Mouse (Mus musculus) adrenal gland, postnatal 4 days (tissue): ENCODE results near the gene Izumo1. TPM values are rescaled to one million over a fixed set of nuclear protein-coding genes. Genes with fewer than 3 reads are reported as not detected.
A peak's percentile ranks its signal among the peaks of the same experiment; 100 is the strongest.

Experiments
- DNase-seq, 2 experiments: peaks; one replicate each; pipeline ENCODE4 v3.0.0; 2021 to 2022; ENCODE audit warnings: low spot score in 2 of 2, mixed read lengths in 2 of 2
- long read RNA-seq, 2 experiments: library from polyadenylated mRNA; stranded (forward); transcript quantifications; one replicate each; pipeline ENCODE4 v2.0.0; 2021
- total RNA-seq, 2 experiments: library from RNA; stranded (reverse); gene quantifications; 2 replicates each; pipeline ENCODE4 v1.2.3; 2021

Gene Izumo1
- total RNA-seq, result 1 to 10 TPM in 1 of 2 experiments, under 1 TPM in 1; 0.54 to 1.1 TPM
- long read RNA-seq, experiment 1, result 0 reads
- long read RNA-seq, experiment 2, partial matches to known transcripts, result 0 of 1 reads
- long read RNA-seq, experiment 2, other reads (novel, unspliced or antisense), result 0 of 1 reads

DNA sequence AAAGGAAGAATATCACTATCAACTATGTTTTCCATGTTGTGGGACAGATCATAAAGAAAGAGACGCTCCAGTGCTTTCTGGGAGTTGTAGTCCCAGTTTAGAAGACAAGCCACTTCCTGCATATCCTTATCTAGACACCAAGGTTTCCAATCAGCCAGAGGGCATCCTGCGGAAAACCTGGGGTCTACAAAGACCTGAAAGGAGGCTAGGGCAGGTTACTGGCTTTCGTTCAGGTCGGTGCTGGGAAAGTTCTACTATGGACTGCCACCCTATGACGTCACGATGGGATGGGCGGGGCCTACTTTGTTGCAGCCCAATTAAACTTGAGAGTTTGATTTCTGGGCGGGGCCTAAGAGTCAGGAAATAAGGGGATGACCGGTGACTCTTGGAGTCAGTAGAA is at the start of gene Izumo1:
TSS of gene Izumo1 (plus strand) at position 369 of the 400 bp plus-strand sequence.
- no peak for DNase-seq

DNA sequence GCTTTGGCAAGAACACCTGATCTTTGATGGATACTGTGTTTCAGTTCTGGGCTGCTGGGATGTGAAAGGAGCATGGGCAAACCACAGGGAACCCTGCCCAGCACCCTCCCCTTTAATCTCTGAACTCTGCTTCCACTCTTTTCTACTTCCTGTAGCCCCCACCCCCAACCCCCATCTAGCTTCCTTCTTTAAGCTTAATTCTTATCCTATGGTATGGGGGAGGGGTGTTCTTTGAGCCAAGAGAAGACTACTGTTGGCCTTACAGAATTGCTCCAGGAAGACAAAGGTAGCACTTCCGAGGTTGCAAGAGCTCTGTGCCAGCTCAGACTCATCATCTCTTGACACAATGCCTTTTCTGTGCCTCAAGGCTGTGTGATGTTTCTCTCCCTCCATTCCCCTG is 49.6 kb upstream of the Izumo1 start:
- DNase-seq, result no peak

DNA sequence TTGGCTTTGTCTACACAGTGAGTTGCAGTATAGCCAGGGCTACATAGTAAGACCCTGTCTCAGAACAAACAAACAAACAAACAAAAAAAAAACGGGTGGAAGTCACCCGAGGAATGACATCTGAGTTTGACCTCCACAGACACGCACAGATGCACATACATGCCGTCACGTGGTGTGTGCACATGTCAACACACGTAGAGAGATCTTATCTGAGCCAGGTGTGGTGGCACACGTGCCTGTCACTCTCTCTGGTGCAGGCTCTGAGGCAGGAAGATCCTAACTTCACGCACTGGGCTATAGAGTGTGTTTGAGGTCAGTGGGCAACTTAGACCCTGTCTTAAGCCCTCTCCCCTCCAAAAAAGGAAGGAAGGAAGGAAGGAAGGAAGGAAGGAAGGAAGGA is 47.7 kb upstream of the Izumo1 start:
- no peak for DNase-seq

DNA sequence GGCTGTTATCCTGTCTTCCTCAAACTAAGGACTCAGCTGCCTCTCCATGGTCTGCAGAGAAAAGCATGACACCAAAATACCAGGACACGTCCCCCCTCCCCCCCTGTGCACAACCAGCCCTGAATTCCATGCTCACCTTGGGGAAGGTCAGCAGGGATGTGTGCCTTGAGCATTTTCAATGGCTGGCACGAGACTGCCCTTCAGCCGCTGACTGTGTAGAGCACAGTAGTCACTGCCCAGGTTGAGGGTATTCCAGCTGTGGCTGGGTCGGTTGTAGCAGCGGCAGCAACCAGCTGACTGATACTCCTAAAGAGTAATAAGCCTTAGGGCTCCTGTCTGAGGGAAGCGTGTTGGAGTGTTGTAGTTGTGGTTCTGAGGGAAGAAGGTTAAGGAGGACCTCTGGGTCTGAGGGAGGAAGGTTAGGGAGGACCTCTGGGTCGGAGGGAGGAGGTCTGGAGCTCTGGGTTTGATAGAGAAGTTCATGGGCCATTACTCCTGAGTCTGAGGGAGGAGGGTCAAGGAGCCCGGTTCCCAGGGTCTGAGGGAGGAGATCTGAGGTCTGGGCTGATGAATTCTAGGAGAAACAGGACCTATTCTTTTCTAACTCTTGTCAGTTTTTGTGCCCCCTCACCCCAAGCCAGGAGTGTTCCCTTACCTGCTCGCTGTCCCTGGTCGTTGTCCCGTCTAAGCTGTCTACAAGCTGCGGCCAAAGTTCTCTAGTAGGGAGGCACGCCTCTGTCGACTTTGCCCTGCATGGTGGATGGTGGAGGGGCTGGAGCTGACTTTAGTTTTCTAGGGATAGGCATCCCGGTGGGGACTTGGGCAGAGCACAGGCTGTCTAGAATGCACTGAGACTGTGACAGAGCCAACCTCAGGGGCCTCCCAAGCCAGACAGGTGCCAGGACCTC is 46.9 kb upstream of the Izumo1 start:
- no peak for DNase-seq

DNA sequence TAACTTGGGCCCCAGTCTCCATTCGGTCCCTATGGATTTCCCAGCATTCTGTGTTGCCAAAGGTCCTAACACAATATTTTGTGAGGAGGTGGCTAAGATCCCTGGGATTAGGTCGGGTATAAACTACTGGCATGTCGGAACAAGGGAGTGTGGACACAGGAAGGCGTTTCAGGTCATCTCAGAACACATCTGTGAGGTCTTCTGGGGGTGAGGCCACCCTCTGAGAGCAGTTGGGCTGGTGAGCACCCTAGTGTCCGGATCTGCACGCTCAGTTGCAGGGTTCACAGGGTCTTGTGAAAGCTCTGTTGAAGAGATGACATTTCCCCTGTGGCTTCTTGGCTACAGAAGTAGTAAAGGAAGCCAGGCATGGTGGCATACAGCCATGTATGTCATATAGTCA is 35.7 kb upstream of the Izumo1 start:
- no peak for DNase-seq

DNA sequence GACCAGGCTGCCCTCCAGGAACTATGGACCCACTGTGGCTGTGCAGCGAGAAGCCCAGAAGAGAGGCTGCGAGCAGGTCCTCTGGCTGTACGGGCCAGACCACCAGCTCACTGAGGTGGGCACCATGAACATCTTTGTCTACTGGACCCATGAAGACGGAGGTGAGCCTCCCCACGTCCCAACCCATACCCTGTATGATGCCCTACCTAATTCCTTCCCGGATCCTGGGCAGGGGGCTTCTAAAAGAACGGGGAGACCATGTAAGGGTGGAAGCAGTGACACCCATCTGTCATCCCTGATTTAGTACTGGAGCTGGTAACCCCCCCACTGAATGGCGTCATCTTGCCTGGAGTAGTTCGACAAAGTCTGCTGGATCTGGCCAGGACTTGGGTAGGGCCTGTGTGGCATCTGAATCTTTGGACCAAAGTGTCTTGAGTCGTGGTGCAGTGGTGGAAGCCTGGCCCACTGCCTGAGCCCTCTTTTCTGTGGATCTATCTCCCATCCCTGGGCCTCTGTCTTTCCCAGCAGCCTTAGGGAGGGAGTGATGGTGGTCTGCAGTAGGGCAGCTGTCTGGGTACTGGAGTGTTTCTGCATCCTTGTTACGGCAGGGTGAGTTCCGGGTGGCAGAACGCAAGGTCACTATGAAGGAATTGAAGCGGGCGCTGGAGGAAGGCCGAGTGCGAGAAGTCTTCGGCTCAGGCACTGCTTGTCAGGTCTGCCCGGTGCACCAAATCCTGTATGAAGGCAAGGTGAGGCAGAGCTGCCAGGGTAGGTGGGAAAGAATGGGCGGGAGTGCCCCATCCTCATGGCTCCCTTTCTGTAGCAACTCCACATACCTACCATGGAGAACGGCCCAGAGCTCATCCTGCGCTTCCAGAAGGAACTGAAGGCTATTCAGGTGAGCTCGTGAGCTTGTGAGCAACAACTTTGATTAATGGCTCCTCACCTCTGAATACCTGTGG is 33.7 kb upstream of the Izumo1 start:
- no peak for DNase-seq

DNA sequence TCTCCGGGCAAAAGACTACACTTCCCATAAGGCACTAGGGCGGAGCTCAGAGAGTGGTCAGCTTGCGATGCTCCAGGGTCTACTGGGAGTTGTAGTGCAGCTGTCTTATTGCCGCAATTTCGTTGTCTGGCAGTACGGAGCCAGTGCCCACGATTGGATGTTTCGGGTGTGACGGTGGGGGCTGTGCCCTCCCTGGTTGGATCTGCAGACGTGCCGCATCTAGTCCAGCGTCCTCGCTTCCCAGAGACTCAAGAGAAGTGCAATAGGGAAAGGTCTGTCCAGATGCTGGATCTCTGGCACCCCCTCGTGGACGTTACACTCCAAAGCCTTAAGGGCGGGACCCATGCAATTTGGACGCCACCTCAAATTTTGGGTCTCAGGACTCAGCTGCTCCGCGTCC is 32.4 kb upstream of the Izumo1 start:
- DNase-seq, result peak; percentile 63 to 85

DNA sequence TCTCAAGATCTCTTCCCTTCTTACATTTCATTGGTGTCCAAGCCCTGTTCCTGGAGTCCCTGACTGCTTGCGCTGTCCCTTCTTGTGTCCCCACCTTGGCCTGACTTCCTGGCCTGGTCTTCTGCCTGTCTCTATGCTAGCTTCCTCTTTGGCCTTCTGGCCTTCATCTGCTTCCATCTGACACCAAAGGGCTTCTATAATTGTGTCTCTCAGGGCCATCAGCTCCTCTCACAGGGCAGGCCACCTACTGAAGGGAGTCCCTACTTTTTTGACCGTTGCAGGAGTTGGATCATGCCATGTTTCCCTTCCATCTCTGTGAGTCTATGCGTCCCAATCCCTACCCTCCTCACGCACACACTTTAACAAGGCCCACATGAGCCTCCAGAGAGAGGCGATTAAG is 31.7 kb upstream of the Izumo1 start:
- no peak for DNase-seq

DNA sequence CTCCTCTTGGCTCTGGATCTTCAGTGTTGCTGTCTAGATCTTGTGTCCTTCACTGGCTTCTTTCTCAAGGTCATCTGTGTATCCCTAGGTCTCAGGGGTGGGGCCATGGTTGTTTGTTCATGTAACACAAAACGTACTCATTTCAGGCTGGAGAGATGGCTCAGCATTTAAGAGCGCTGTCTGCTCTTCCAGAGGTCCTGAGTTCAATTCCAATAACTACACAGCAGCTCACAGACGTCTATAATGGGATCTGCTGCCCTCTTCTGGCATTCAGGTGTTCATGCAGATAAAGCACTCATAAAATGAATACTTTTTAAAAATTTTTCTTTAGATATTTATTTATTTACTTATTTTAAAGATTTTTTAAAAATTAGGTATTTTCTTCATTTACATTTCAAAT is 30.7 kb upstream of the Izumo1 start:
- no peak for DNase-seq

DNA sequence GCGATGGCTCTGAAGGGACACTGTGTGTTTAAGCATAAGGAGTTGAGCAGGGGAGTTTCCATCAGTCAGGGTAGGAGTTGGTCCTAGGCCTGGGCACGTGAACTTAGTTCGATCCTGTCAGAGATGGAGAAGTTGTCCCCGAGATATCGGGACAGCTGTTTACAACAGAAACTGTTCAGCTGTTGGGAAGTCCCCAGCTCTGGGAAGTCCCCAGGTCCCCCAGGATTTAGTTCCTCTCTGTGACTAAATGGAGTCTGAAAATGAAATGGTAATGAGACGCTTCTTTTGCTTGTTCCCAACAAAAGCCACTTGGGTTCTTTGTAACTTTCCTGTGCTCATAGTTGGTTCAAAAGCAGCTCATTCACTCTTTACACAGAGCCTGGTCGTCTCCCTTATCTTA is 29.7 kb upstream of the Izumo1 start:
- DNase-seq, result no peak

DNA sequence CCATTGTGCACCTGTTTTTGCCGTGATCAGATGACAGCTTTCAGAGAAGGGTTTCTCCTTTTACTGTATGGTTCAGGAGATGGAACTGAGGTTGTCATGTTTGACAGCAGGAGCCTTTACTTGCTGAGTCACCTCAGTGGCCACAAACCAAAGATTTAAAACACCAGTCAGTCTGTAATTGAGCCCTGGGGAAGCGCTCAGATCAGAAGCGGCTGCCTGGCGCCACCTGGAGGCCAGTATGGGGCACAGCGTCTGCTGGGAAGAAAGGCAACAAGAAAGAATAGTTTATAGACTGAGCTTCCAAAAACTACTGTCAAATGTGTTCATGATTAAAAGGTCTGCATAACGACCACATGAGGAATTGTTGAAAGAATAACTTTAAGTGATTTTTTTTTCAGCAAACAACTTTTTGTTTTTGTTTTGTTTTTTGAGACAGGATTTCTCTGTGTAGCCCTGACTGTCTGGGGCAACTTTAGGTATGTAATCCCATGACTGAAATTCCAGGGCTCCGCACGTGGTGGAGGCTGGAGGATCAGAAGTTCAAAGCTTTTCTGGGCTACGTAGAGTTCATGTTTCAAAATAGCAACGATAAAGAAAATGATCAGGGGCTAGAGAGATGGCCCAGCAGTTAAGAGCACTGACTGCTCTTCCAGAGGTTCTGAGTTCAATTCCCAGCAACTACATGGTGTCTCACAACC is 28.3 kb upstream of the Izumo1 start:
- DNase-seq, result peak in 1 of 2 experiments; percentile 43

DNA sequence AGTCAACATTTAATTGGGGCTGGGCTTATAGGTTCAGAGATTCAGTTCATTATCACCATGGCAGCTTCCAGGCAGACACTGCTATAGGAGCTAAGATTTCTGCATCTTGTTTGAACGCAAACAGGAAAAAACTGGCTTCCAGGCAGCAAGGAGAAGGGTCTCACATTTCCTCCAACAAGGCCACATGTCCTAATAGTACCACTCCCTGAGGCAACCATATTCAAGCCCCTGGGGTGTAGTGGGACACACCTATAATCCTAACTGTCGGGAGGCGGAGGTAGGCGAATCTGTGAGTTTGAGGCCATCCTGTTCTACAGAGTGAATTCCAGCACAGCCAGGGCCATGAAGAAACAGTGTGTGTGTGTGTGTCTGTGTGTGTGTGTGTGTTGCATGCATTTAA is 26.4 kb upstream of the Izumo1 start:
- no peak for DNase-seq

DNA sequence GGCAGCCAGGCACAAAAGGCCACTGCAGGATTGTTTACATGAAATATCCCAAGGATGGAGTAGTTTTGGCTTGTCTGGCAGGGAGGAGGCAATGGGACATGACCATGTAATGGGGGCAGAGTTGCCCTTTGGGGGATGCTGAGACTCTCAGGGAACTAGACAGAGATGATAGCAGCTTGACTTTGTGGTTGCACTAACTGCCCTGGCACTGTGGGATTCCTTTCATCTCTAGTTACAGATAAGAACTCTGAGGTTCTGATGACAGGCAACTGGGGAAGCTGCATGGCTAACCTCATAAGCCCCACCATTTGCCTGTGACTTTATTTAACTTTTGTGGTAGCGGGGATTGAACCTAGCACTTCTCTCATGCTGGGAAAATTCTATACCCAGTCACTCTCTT is 25.5 kb upstream of the Izumo1 start:
- DNase-seq, result no peak

DNA sequence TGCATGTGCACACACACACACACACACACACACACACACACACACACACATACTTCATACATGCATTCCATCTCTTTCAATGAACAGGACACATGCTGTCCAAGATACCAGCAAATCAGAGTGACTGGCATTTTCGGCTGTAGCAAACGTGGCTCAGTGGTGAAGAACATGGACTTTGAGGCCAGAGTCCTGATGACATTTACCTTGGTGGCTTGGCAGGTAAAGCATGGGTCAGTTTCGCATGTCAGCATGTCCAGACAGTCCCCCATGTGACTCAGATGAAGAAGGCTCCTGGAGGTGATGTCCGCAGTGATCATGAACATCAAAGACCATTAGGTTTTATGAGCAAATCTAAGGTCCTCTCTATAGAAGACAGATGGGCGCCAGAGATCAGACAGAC is 24.6 kb upstream of the Izumo1 start:
- DNase-seq, result no peak

DNA sequence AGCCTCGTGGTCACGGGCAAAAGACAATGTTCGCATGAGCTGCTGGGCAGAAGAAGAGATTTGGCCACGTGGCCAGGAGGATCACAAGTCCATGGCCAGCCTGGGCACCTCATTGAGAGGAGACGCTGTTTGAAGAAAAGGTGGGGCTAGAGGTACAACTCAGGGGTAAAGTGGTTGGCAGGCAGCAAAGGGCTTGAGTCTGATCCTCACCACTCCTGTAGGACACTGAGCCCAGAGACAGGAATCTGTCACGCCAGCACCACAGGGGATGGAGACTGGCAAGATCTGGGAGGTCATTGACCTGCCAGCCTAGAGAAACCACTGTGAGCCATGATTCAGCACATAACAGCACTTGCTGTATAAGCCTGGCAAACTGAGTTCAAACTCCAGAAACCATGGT is 24.1 kb upstream of the Izumo1 start:
- DNase-seq, result no peak

DNA sequence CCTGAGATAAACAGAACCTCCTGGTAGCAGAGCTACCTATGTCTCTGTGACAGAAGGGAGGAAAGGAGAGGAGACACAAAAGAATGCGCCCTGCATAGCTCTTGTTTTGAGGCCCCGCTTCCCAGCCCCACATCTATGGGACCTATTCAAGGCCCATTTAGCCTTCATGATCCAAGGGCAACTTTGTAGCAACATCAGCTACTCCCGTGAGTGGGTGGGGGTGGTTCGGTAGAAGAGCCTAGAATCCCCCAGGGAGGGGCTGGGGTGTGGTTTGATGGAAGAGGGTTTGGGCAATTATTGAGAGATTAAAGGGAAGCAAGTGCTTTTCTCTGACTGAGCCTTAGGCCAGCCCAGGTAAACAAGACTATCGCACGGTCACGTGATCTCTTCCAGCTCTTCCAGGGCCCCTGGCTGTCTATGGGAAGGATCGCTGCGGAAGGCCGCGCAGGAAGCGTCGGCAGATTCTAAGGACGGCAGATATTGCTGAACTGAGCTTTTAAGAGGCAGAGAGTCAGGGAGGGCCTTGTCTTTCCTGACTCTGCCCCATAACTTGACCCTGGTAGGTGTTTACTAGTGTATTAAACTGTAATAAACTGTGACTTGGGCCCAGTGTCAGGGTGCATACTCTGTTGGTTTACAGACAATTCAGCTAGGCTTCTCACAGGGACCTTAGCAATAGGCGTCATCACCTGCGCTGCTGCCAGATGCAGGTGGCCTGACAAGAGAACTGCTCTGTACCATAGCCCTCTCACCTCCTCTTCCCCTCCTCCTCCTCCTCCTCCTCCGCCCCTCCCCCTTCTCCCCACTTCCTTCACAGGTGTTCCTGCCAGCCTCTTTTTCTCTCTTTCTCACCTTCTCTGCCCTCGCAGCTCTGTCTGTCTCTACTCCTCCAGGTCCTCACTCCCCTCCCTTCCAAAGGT is 22.4 kb upstream of the Izumo1 start:
- no peak for DNase-seq

DNA sequence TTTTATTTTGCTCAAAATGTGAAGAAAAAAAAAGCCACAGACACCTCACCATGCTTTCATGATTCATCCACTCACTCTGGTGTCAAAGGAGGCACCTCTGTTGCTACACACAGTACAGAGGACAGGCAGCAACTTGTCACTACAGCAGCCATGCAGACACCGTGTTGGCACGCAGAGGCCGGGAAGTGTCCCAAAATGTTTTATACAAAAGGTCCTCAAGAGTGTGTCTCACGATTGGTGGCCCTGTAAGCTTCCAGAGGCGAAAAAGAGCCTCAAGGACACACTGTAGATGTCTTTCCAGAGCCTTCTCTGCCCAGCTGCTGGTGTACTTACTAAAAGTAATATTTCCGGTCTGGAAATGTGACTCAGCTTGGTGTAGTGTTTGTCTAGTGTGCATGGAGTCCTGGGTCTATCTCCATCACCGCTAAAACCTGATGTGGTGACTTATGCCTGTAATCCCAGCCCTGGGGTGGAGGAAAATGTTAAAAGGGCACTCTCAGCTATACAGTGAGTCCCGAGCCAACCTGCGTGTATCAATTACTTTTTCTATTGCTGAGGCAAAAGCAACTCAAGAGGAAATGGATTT is 15.8 kb upstream of the Izumo1 start:
- no peak for DNase-seq

DNA sequence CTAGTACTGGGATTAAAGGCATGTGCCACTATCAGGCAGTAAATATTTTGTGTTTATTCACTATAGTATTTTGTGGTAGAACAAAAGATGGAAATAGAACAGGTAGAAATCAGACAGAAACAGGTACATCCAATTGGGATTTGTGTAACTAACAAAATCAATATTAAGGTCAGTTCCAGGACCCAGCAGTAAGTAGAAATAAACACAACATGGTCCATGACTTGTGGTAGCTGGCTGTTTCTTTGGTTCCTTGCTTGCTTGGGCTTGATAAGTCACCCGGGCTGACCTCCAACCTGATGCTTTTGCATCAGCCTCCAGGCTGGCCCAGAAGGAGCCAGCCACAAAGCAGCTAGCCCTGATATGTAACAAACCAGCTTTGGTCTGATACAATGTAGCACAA is 12.1 kb upstream of the Izumo1 start:
- no peak for DNase-seq

DNA sequence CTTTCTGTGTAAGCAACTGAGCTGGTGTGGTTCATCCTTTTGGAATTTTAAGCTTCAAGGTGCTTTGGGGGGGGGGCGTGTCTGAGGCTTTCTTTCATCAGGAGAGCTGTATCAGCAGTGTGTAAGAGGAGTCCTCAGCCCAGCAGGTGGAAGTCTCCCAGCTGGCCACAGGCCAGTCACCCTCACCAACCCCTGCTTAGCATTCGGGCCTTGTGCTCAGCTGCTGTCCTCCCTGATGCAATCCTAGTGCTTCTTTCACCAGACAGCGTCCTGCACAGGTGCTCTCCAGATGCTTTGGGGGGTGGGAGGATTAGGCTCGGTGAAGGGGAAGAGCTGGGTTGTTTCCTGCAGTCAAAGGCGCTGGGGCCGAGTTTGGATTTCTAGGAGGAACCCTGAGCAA is 5.3 kb upstream of the Izumo1 start:
- no peak for DNase-seq
